8 mouse cellular contexts compared by ENCODE assay signal in genomic region chr16:38673511-38673910, GRCm38 (mm10). TPM values are rescaled to one million over a fixed set of nuclear protein-coding genes. Genes with fewer than 3 reads are reported as not detected.
DNase-seq lines count a peak whose midpoint lies in the region; ATAC-seq lines count a peak whose summit lies in the region.

No protein-coding gene starts in this region.

- peaks cover 23% of the 10 kb centered on the region for H3K36me3 ChIP-seq in heart, embryonic 13.5 days
- no peaks in the 10 kb centered on the region for H3K36me3 ChIP-seq in embryonic facial prominence, embryonic 15.5 days
- no peaks in the 10 kb centered on the region for H3K36me3 ChIP-seq in intestine, embryonic 15.5 days
- no peaks in the 10 kb centered on the region for H3K36me3 ChIP-seq in midbrain, embryonic 13.5 days

- H3K4me2 ChIP-seq in heart, embryonic 13.5 days, result 0 out of 2 replicates have a peak overlapping the region, but pooled peaks have one; percentile 45
- no peak overlapping the region for H3K4me2 ChIP-seq in embryonic facial prominence, embryonic 15.5 days (replicated peaks)
- no peak overlapping the region for H3K4me2 ChIP-seq in intestine, embryonic 15.5 days (replicated peaks)
- H3K4me2 ChIP-seq in midbrain, embryonic 13.5 days (replicated peaks), result no peak overlapping the region

- peaks cover 83% of the 10 kb centered on the region for H3K4me1 ChIP-seq in heart, embryonic 13.5 days
- H3K4me1 ChIP-seq in embryonic facial prominence, embryonic 15.5 days, result peaks cover 14% of the 10 kb centered on the region
- no peaks in the 10 kb centered on the region for H3K4me1 ChIP-seq in intestine, embryonic 15.5 days (replicated peaks)
- peaks cover 37% of the 10 kb centered on the region for H3K4me1 ChIP-seq in midbrain, embryonic 13.5 days (replicated peaks)

- peak overlapping the region; percentile 84 for H3K27ac ChIP-seq in heart, embryonic 13.5 days (replicated peaks)
- H3K27ac ChIP-seq in embryonic facial prominence, embryonic 15.5 days (replicated peaks), result no peak overlapping the region
- no peak overlapping the region for H3K27ac ChIP-seq in intestine, embryonic 15.5 days
- H3K27ac ChIP-seq in midbrain, embryonic 13.5 days, result peak overlapping the region; percentile 64

- no peak overlapping the region for H3K4me3 ChIP-seq in heart, embryonic 13.5 days
- H3K4me3 ChIP-seq in embryonic facial prominence, embryonic 15.5 days (replicated peaks), result no peak overlapping the region
- no peak overlapping the region for H3K4me3 ChIP-seq in intestine, embryonic 15.5 days (replicated peaks)
- H3K4me3 ChIP-seq in midbrain, embryonic 13.5 days (replicated peaks), result no peak overlapping the region

- peak overlapping the region; percentile 44; the same call in 1 of the 2 replicates for H3K9ac ChIP-seq in heart, embryonic 13.5 days
- no peak overlapping the region for H3K9ac ChIP-seq in embryonic facial prominence, embryonic 15.5 days
- no peak overlapping the region for H3K9ac ChIP-seq in intestine, embryonic 15.5 days
- H3K9ac ChIP-seq in midbrain, embryonic 13.5 days (replicated peaks), result no peak overlapping the region

- ATAC-seq in heart, embryonic 13.5 days (ENCODE audit: extremely low read depth, insufficient number of reproducible peaks, low FRiP score, low TSS enrichment), result no peak; the same call in 1 of the 2 replicates
- ATAC-seq in embryonic facial prominence, embryonic 15.5 days (ENCODE audit: insufficient number of reproducible peaks, low FRiP score, low TSS enrichment, low read depth), result peak; percentile 45; the same call in 1 of the 2 replicates
- ATAC-seq in intestine, embryonic 15.5 days, result peak; percentile 51
- ATAC-seq in midbrain, embryonic 13.5 days, result peak; percentile 91

- 54% methylated on average over 15 of the region's 15 CpGs for WGBS in heart, embryonic 13.5 days
- 65% methylated on average over 15 of the region's 15 CpGs for WGBS in embryonic facial prominence, embryonic 15.5 days
- 76% methylated on average over 15 of the region's 15 CpGs for WGBS in intestine, embryonic 15.5 days
- WGBS in midbrain, embryonic 13.5 days, result 33% methylated on average over 15 of the region's 15 CpGs

- H3K9me3 ChIP-seq in heart, embryonic 13.5 days, result no peaks in the 10 kb centered on the region
- no peaks in the 10 kb centered on the region for H3K9me3 ChIP-seq in embryonic facial prominence, embryonic 15.5 days (replicated peaks)
- no peaks in the 10 kb centered on the region for H3K9me3 ChIP-seq in intestine, embryonic 15.5 days
- H3K9me3 ChIP-seq in midbrain, embryonic 13.5 days, result no peaks in the 10 kb centered on the region

- H3K27me3 ChIP-seq in heart, embryonic 13.5 days (replicated peaks), result no peaks in the 10 kb centered on the region
- H3K27me3 ChIP-seq in embryonic facial prominence, embryonic 15.5 days, result no peaks in the 10 kb centered on the region
- no peaks in the 10 kb centered on the region for H3K27me3 ChIP-seq in intestine, embryonic 15.5 days (replicated peaks)
- no peaks in the 10 kb centered on the region for H3K27me3 ChIP-seq in midbrain, embryonic 13.5 days

- no peak for DNase-seq in heart, adult 9 months (ENCODE audit: low spot score in 2 of 2)
- no peak for DNase-seq in adrenal gland, postnatal 25 days
- DNase-seq in T-cell, adult 2 months (ENCODE audit: low spot score), result no peak
- no peak for DNase-seq in adipocyte (ENCODE audit: low spot score)

RNA-seq across cellular contexts. Expression of gene Arhgap31, which starts 39.6 kb away (rescaled TPM):
- 26.2 and 27.9 TPM in 2 replicates for polyA plus RNA-seq in heart, embryonic 13.5 days (2015; fragmentation: Nextera tagmentation; extraction: Ambion mirVana)
- 14.5 and 16.3 TPM in 2 replicates for polyA plus RNA-seq in embryonic facial prominence, embryonic 15.5 days (2015; fragmentation: Nextera tagmentation; extraction: Ambion mirVana)
- 6.8 and 7.6 TPM in 2 replicates for polyA plus RNA-seq in intestine, embryonic 15.5 days (2015; fragmentation: Nextera tagmentation; extraction: Ambion mirVana)
- polyA plus RNA-seq in midbrain, embryonic 13.5 days (2015; fragmentation: Nextera tagmentation; extraction: Ambion mirVana), result 3.6 and 4.6 TPM in 2 replicates
- 26.1 and 28.4 TPM in 2 replicates for total RNA-seq in adrenal gland, postnatal 25 days (2021)

Comparison
In these comparisons a context has a peak if more than half of its experiments do, and no peak if none do; other contexts are left out.
1. H3K27ac ChIP-seq: peak in heart, embryonic 13.5 days (single experiment) and midbrain, embryonic 13.5 days (single experiment); none in embryonic facial prominence, embryonic 15.5 days (single experiment) and intestine, embryonic 15.5 days (single experiment).